Mouse (Mus musculus): Measurements from ENCODE around the gene Stra6l. TPM values are rescaled to one million over a fixed set of nuclear protein-coding genes. Genes with fewer than 3 reads are reported as not detected.

Stra6l gene
- total RNA-seq, 2 experiments from 2014 or later: not detected

DNA sequence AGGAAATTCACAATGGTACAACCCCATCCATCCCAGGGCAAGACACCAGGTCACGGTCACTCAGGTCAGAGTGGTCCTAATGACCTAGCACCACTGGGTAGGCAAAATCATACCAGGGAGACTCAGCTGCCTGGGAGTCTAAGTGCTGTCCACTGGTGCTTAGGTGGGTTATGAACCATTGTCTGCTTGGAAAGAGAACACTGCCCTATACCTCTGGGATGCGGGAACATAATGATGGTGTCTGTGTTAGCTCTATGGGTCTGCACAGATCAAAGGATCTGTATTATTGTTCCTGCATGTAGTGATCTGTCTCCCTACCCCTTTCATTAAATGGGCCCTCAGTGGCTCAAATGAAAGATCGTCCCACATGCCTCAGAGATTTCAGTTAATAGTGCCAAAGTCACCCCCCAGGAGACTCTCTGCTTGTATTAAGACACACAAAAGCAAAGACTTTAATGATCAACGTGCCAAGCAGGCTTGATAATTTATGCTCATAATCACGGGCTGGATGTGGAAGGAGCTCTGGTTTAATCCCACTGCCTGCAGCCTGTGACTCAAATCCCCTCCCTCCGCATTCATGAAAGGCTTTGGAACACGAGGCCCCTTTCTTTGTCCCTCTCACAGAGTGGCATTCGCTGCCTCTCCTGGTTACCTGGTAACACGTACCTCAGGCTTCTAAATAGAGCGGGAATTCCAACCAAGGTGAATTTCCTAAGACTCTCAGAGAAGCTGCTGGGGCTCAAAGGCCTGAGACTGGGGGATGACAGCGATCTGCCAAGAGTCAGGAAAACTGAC lies 25.5 kb upstream of the Stra6l start:
- no peak overlapping the region for H3K4me3 ChIP-seq
- no peak for TF ChIP-seq CTCF (IDR thresholded peaks at IDR 0.05)
- no peak for DNase-seq (ENCODE audit: extremely low spot score in 1 of 2, low spot score in 2 of 2)
- H3K27ac ChIP-seq: no peak overlapping the region
- intact Hi-C loops (cut with DNase I): loop anchor here (5.0 kb wide), 1 partner anchor 34 kb away; no protein-coding TSS in a partner anchor

DNA sequence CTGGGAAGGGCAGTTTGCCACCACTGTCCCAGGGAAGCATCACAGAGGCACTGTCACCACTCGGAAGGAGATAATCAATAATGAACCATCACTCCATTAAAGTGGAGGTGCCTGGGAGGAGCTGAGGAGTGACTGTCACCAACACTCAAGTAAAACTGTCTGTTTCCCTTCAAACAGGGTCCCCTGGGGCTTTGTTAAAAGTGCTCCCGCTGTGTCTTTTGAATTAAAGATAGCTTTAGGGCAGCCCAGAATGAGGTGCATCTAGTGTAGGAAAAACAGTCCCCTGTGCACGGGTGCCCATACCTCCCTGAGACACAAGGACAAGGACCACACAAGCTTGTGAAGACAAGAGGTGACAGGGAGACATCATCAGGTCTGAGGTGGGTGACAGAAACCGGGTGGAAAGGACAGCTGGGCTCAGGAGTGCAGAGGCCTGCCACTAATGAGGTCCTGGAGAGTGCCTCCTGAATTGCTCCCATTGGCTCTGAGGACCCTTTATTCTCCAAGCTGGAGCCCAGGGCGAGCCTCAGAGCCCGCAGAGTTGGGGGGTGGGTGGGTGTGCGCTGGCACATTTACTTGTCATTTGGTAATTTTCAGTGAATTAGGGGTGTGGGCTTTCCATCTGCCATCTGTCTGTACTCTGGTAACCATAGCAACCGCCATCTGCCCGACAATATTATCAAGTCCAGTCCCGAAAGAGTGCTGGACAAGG lies 24.3 kb upstream of the Stra6l start:
- intact Hi-C loops (cut with DNase I): loop anchor here (5.0 kb wide), 1 partner anchor 33 kb away; no protein-coding TSS in a partner anchor

DNA sequence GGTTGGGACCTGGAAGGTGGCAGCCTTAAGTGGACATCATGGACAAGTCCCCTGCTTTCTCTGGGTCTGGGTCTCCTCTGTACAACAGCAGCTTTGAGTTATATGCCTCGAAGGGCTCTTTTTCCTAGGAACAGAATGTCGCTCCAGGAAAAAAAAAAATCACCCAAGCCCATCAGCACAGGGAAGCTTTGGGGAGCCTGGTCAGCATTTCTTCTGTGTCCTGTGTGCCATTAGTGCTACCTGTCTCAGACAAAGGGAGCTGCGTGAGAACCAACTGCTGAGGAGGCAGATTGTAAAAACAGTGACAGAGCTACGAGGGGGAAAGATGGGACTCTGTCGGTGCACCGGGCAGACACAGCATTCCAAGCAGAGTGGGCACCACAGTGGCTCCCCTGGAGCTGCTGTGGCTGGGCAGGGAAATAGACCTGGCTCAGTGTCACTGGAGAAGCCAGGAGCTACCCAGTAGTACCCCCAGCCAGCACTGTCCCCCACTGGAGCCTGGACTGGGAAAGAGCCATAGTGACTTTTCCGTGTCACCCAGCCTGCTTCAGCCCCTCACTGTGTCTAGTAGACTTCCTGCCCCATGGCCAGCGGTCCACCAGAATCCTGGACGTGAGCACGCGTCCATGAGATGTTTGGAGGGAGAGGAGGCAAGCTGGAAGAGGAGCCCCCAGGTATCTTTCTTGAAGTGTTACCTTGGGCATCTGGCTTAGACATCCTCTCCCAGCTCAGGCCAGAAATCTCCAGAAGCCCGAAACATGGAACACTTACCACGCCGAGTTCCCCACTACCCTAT lies 23.5 kb upstream of the Stra6l start:
- Histone ChIP-seq H3K4me3 (no peak overlapping the region), H3K27ac (no peak overlapping the region)
- no peak for DNase-seq (ENCODE audit: extremely low spot score in 1 of 2, low spot score in 2 of 2)
- no peak for TF ChIP-seq CTCF (IDR thresholded peaks at IDR 0.05)
- intact Hi-C loops (cut with DNase I): loop anchor here (5.0 kb wide), 1 partner anchor 32 kb away; no protein-coding TSS in a partner anchor

More for the DNA sequence above, 24.3 kb upstream of the Stra6l start:
- DNase-seq (ENCODE audit: extremely low spot score in 1 of 2, low spot score in 2 of 2): no peak
- no peak for TF ChIP-seq CTCF (IDR thresholded peaks at IDR 0.05)
- Histone ChIP-seq H3K27ac (no peak overlapping the region), H3K4me3 (no peak overlapping the region)

DNA sequence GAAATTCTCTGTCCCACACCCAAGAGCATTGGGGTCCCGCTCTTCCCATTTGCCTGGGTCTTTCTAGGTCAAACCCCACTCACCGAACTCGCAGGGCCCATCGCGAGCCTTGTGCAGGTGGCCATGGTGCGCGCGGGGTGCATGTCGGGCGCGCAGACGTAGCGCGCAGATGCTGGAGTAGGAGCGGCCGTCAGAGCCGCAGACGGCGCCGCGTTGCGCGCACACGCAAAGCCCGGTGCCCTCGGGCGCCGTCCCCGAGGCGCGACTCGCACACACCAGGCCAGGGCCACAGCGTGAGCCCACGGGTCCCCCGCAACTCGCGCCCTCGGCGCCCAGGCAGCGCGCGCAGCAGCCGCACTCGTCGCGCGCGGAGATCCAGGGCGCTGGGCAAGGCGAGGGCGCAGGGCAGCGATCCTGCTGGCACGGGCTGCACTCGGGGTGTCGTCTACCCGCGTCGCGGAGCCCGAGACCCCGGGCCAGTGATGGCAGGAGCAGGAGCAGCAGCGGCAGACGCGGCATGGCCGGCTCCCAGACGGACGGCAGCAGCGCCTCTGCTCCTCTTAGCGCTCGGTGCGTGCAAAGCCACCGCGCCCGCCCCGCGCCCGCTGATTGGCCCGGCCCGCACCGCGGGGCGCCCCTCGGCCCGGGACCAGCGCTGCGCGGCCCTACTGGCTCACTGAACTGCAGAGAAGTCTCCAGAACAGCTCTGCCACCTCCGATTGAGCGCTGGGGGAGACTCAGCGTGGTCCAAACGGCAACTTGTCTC lies 22.0 kb upstream of the Stra6l start, which contains the start of gene Igfbpl1:
TSS of gene Igfbpl1 (minus strand) at position 649 of the 766 bp plus-strand sequence.
- H3K27ac ChIP-seq: no peak within 1 kb of the TSS

DNA sequence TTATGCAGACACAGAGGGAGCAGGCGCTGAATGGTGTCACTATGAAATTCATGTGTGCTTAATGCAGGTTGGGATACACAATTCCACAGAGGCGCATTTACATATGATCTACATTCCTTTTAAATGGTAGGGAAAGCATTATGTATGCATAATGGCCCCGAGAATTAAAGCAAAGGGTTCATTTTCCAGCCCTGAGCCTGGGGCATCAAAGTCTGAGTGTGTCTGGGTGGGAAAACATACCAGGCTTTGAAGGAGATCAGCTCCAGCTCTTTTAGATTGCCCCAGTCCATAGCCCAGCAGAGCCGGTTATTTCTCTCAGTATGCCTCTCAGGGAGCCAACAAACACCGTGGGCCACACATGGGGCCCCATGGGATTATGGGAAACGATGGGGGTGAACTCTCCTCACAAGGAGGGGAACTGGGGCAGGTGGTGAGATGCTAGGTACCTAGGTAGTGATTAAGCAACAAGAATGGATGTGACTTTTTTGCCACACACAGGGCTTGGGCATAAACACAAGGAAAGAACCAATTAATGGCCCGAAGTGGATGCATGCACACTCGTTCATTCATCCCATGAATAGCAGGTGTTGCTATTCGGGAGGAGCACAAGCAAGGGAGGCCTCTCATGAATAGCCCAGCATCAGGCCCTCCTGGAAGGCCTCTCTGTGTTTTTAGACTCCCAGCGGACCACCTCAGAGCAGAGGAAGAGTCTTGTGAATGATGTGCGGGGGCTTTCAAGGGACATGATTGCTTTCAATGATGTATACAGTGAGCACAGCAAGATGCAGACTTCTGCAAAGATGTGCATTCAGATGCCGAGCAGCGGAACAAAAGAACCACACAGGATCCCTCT lies 18.3 kb upstream of the Stra6l start:
- H3K27ac ChIP-seq: no peak overlapping the region
- intact Hi-C loops (cut with DNase I): no loop called here
- H3K4me3 ChIP-seq: no peak overlapping the region
- no peak for DNase-seq (ENCODE audit: extremely low spot score in 1 of 2, low spot score in 2 of 2)
- no peak for TF ChIP-seq CTCF (IDR thresholded peaks at IDR 0.05)

More for the DNA sequence above, 22.0 kb upstream of the Stra6l start, which contains the start of gene Igfbpl1:
- DNase-seq (ENCODE audit: extremely low spot score in 1 of 2, low spot score in 2 of 2): no peak
- 0 out of 2 replicates have a peak within 1 kb of the TSS, but pooled peaks have one; percentile 1 for H3K4me3 ChIP-seq
- intact Hi-C loops (cut with DNase I): no loop called here
- TF ChIP-seq CTCF (IDR thresholded peaks at IDR 0.05): no peak

DNA sequence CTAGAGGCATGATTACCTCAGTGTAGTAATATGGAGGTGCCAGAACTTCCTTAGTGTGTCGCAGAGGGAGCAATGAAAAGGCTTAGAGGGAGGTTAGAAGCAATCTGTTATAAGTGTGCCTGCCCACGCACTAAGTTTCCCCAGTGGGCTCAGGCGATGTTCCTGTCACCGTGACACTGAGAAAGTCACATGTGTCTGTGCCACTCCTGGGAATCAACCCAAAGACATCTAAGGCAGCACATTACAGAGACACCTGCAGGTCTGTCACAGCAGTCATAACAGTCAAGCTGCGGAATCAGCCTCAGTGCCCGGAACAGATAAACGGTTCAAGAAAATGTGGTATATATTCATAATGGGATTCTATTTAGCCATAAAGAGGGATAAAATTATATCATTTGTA lies 16.5 kb upstream of the Stra6l start:
- Histone ChIP-seq H3K4me3 (no peak overlapping the region), H3K27ac (no peak overlapping the region)
- DNase-seq (ENCODE audit: extremely low spot score in 1 of 2, low spot score in 2 of 2): peak in 1 of 2 experiments; percentile 40
- intact Hi-C loops (cut with DNase I): no loop called here
- TF ChIP-seq CTCF (IDR thresholded peaks at IDR 0.05): no peak; the same call in 1 of the 2 replicates

DNA sequence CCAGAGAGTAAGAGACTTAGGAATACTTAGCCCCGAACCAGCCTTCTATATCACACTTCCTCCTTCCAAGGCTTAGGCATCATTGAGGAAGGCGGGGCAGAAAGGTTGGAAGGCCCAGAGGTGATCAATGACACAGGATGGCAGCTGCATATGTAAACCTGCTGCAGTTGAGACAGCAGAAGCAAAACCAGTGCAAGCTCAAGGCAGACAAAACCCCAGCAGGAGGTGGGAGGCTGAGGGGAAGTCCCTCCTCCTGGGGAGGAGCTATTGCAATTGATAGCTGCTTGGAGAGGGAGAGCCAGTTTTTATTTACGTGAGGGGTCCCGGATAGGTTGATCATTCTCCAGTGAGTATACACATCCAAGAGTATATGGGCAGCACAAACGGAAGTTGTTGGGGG lies 15.0 kb upstream of the Stra6l start:
- Histone ChIP-seq H3K4me3 (no peak overlapping the region), H3K27ac (no peak overlapping the region)
- no peak for DNase-seq (ENCODE audit: extremely low spot score in 1 of 2, low spot score in 2 of 2)
- intact Hi-C loops (cut with DNase I): no loop called here
- TF ChIP-seq CTCF (IDR thresholded peaks at IDR 0.05): no peak

DNA sequence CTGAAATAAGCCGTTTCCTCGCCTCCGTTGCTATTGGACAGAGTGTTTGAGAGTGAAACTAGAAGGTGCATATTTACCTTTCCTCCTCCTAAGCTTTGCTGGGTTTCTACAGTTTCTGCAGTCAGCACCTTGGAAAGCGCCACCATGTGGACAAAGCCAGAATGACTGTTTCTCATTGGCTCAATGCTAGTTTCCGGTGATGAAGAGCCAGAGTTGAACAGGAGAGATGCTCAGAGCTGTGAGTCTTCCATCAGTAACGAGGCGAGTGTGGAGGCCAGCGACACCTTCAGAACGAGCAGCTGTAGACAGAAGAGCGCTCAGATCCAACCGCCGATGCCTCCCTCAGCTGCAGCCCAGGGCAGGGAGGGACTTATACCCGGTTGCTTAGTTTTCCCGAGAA lies 4.1 kb upstream of the Stra6l start:
- DNase-seq (ENCODE audit: extremely low spot score in 1 of 2, low spot score in 2 of 2): peak; percentile 42 to 46
- Histone ChIP-seq H3K27ac (no peak overlapping the region), H3K4me3 (no peak overlapping the region)
- intact Hi-C loops (cut with DNase I): no loop called here
- TF ChIP-seq CTCF (IDR thresholded peaks at IDR 0.05): peak; percentile 61

DNA sequence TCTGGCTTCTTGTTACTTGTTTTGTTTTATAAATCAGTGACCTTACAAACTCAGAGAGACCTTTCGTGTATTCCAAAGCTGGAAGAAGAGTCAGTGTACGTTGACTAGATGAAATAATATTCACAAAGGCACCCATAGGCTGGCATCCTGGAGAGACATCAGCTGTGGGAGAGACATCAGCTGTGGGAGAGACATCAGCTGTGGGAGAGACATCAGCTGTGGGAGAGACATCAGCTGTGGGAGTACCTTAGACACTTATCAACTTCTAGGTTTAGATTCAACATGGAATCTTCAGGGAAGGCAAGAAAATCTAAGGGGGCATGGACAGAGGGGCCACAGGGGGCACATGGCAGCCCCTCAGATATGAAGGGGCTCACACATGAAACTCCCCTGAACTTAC lies 2.2 kb upstream of the Stra6l start:
- no peak overlapping the region for H3K4me3 ChIP-seq
- TF ChIP-seq CTCF (IDR thresholded peaks at IDR 0.05): no peak
- DNase-seq (ENCODE audit: extremely low spot score in 1 of 2, low spot score in 2 of 2): no peak
- no peak overlapping the region for H3K27ac ChIP-seq
- intact Hi-C loops (cut with DNase I): no loop called here

DNA sequence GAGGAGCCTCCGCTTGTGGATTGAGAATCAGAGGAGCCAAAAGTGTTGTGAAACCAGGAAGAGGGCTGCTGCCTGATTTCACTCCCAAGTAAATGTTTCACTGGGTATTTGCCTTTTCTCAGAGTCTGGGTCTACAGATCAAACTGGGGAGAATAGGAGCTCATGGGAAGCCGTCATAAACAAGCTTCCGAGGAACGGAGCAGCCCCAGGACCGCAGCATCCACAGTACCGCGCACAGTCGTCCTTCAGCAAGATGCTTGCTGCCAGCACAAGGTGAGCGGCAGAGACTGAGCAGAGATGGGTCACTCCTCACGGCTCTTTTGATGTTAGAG lies 327 bp downstream of the Stra6l start:
- no peak for DNase-seq (ENCODE audit: extremely low spot score in 1 of 2, low spot score in 2 of 2)
- intact Hi-C loops (cut with DNase I): loop anchor here (2.0 kb wide), 1 partner anchor 14 kb away; no protein-coding TSS in a partner anchor
- no peak overlapping the region for H3K4me3 ChIP-seq
- TF ChIP-seq CTCF (IDR thresholded peaks at IDR 0.05): no peak
- no peak overlapping the region for H3K27ac ChIP-seq

All from left cerebral cortex, adult 2 months (tissue).